Comparison of ENCODE assay signal across 30 mouse cellular contexts in the genomic region with DNA sequence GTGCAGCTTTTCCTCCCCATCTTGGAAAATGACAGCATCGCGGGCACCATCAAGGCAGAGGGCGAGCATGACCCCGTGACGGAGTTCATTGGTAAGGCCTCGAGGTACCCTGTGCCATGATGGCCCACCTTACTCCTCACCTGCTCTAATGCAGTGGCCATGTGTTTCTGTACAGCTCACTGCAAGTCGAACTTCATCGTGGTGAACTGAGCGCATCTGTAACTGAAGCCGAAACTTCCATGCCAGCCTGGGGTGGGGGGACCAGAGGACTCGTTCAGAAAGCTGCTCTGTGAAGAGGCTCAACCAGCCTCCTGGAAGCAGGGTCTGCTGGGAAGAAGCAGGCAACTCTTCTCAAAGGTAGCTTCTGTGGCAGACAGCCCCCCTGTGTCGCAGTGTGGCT. TPM values are rescaled to one million over a fixed set of nuclear protein-coding genes. Genes with fewer than 3 reads are reported as not detected.
DNase-seq lines count a peak whose midpoint lies in the region; ATAC-seq and TF ChIP-seq lines count a peak whose summit lies in the region.
"Had no signal": no experiment of that assay in that cellular context is flagged by ENCODE, and none has a peak within 500 bp of the region (broad histone marks: within the 10 kb centered on the region; RNA-seq: fewer than 3 reads in every experiment).

No protein-coding gene starts in this region.

- H3K27me3 ChIP-seq in forebrain, embryonic 11.5 days (ENCODE audit: control insufficient read depth, insufficient read depth, low read length), result no peaks in the 10 kb centered on the region
- H3K27me3 ChIP-seq in forebrain, embryonic 12.5 days, result no peaks in the 10 kb centered on the region
- H3K27me3 ChIP-seq in intestine, postnatal 0 days (replicated peaks; ENCODE audit: control insufficient read depth, insufficient read depth, low read length), result no peaks in the 10 kb centered on the region
- H3K27me3 ChIP-seq in intestine, embryonic 15.5 days (replicated peaks), result no peaks in the 10 kb centered on the region
- H3K27me3 ChIP-seq in midbrain, embryonic 14.5 days (ENCODE audit: control insufficient read depth, insufficient read depth, low read length), result no peaks in the 10 kb centered on the region
- H3K27me3 ChIP-seq in midbrain, embryonic 13.5 days, result no peaks in the 10 kb centered on the region
- H3K27me3 ChIP-seq: embryonic facial prominence, embryonic 13.5 days; heart, embryonic 13.5 days; hindbrain, embryonic 13.5 days had no signal

- H3K4me3 ChIP-seq in forebrain, embryonic 11.5 days (ENCODE audit: low read depth, low read length), result no peak overlapping the region
- no peak overlapping the region for H3K4me3 ChIP-seq in forebrain, embryonic 12.5 days (replicated peaks)
- H3K4me3 ChIP-seq in intestine, postnatal 0 days (ENCODE audit: low read depth, low read length), result no peak overlapping the region
- no peak overlapping the region for H3K4me3 ChIP-seq in intestine, embryonic 15.5 days (replicated peaks)
- H3K4me3 ChIP-seq in midbrain, embryonic 14.5 days (replicated peaks; ENCODE audit: low read depth, low read length), result no peak overlapping the region
- no peak overlapping the region for H3K4me3 ChIP-seq in midbrain, embryonic 13.5 days (replicated peaks)
- H3K4me3 ChIP-seq: embryonic facial prominence, embryonic 10.5 days; embryonic facial prominence, embryonic 13.5 days; erythroblast, embryonic 14.5 days; gastrocnemius, adult 2 months; heart, embryonic 13.5 days; hindbrain, embryonic 10.5 days; hindbrain, embryonic 13.5 days had no signal

- no peak overlapping the region for H3K9ac ChIP-seq in forebrain, embryonic 11.5 days (ENCODE audit: low read length)
- no peak overlapping the region for H3K9ac ChIP-seq in forebrain, embryonic 12.5 days
- no peak overlapping the region for H3K9ac ChIP-seq in intestine, postnatal 0 days (ENCODE audit: low read depth, low read length)
- no peak overlapping the region for H3K9ac ChIP-seq in intestine, embryonic 15.5 days
- H3K9ac ChIP-seq in midbrain, embryonic 14.5 days (replicated peaks; ENCODE audit: low read length), result no peak overlapping the region
- no peak overlapping the region for H3K9ac ChIP-seq in midbrain, embryonic 13.5 days (replicated peaks)
- H3K9ac ChIP-seq: embryonic facial prominence, embryonic 13.5 days; forebrain, postnatal 0 days; heart, embryonic 13.5 days; hindbrain, embryonic 13.5 days had no signal

- no peaks in the 10 kb centered on the region for H3K4me1 ChIP-seq in forebrain, embryonic 11.5 days (replicated peaks; ENCODE audit: control insufficient read depth, insufficient read depth, low read length)
- peaks cover 7% of the 10 kb centered on the region; the same call in 1 of the 2 replicates for H3K4me1 ChIP-seq in forebrain, embryonic 12.5 days
- no peaks in the 10 kb centered on the region for H3K4me1 ChIP-seq in intestine, postnatal 0 days (replicated peaks; ENCODE audit: control insufficient read depth, insufficient read depth, low read length)
- no peaks in the 10 kb centered on the region for H3K4me1 ChIP-seq in intestine, embryonic 15.5 days (replicated peaks)
- H3K4me1 ChIP-seq in midbrain, embryonic 14.5 days (ENCODE audit: control insufficient read depth, insufficient read depth, low read length), result 0 out of 2 replicates have a peak, but pooled peaks cover 4% of the 10 kb centered on the region
- peaks cover 3% of the 10 kb centered on the region; the same call in 1 of the 2 replicates for H3K4me1 ChIP-seq in midbrain, embryonic 13.5 days (replicated peaks)
- H3K4me1 ChIP-seq: embryonic facial prominence, embryonic 13.5 days; heart, embryonic 13.5 days had no signal

- no peak for ATAC-seq in forebrain, embryonic 11.5 days (replicated peaks; ENCODE audit: low FRiP score)
- ATAC-seq in forebrain, embryonic 12.5 days (ENCODE audit: low FRiP score), result no peak
- ATAC-seq in intestine, postnatal 0 days, result peak; percentile 31; the same call in 1 of the 2 replicates
- no peak for ATAC-seq in intestine, embryonic 15.5 days
- ATAC-seq in midbrain, embryonic 14.5 days (ENCODE audit: low FRiP score, low TSS enrichment), result 0 out of 2 replicates have a peak, but pooled peaks have one; percentile 7
- no peak for ATAC-seq in midbrain, embryonic 13.5 days
- ATAC-seq: activated CD4-positive, CD25-positive, alpha-beta regulatory T cell, adult 4 months; forebrain, embryonic 14.5 days; forebrain, postnatal 0 days; hindbrain, embryonic 16.5 days had no signal

- peaks cover 8% of the 10 kb centered on the region; the same call in 1 of the 2 replicates for H3K36me3 ChIP-seq in forebrain, embryonic 11.5 days (ENCODE audit: control insufficient read depth, insufficient read depth, low read length)
- H3K36me3 ChIP-seq in forebrain, embryonic 12.5 days (replicated peaks), result peaks cover 72% of the 10 kb centered on the region
- peaks cover 91% of the 10 kb centered on the region for H3K36me3 ChIP-seq in intestine, postnatal 0 days (ENCODE audit: control insufficient read depth, insufficient read depth)
- H3K36me3 ChIP-seq in intestine, embryonic 15.5 days, result peaks cover 55% of the 10 kb centered on the region
- peaks cover 71% of the 10 kb centered on the region for H3K36me3 ChIP-seq in midbrain, embryonic 14.5 days (ENCODE audit: control insufficient read depth, insufficient read depth, low read length)
- peaks cover 70% of the 10 kb centered on the region for H3K36me3 ChIP-seq in midbrain, embryonic 13.5 days

- H3K9me3 ChIP-seq in forebrain, embryonic 11.5 days (ENCODE audit: control insufficient read depth, low read length), result no peaks in the 10 kb centered on the region
- H3K9me3 ChIP-seq in forebrain, embryonic 12.5 days, result no peaks in the 10 kb centered on the region
- no peaks in the 10 kb centered on the region for H3K9me3 ChIP-seq in intestine, postnatal 0 days (ENCODE audit: control insufficient read depth)
- H3K9me3 ChIP-seq in intestine, embryonic 15.5 days, result no peaks in the 10 kb centered on the region
- no peaks in the 10 kb centered on the region for H3K9me3 ChIP-seq in midbrain, embryonic 14.5 days (ENCODE audit: control insufficient read depth, low read length)
- H3K9me3 ChIP-seq in midbrain, embryonic 13.5 days, result no peaks in the 10 kb centered on the region
- H3K9me3 ChIP-seq: embryonic facial prominence, embryonic 10.5 days; embryonic facial prominence, embryonic 13.5 days; heart, embryonic 13.5 days; hindbrain, embryonic 10.5 days; hindbrain, embryonic 13.5 days had no signal

- H3K4me2 ChIP-seq in forebrain, embryonic 11.5 days (ENCODE audit: low read depth, low read length, severe bottlenecking), result no peak overlapping the region
- no peak overlapping the region for H3K4me2 ChIP-seq in forebrain, embryonic 12.5 days
- H3K4me2 ChIP-seq in intestine, postnatal 0 days (replicated peaks; ENCODE audit: low read depth), result no peak overlapping the region
- no peak overlapping the region for H3K4me2 ChIP-seq in intestine, embryonic 15.5 days (replicated peaks)
- H3K4me2 ChIP-seq in midbrain, embryonic 14.5 days (ENCODE audit: low read length), result no peak overlapping the region
- no peak overlapping the region for H3K4me2 ChIP-seq in midbrain, embryonic 13.5 days (replicated peaks)
- H3K4me2 ChIP-seq: embryonic facial prominence, embryonic 13.5 days; heart, embryonic 13.5 days; hindbrain, embryonic 13.5 days had no signal

- no peak for TF ChIP-seq CTCF in intestine, postnatal 0 days (IDR thresholded peaks at IDR 0.05; ENCODE audit: low read depth)

- no peak overlapping the region for H3K27ac ChIP-seq in forebrain, embryonic 11.5 days (ENCODE audit: low read depth, low read length)
- no peak overlapping the region for H3K27ac ChIP-seq in forebrain, embryonic 12.5 days
- no peak overlapping the region for H3K27ac ChIP-seq in intestine, postnatal 0 days (ENCODE audit: low read depth, low read length)
- no peak overlapping the region for H3K27ac ChIP-seq in intestine, embryonic 15.5 days
- H3K27ac ChIP-seq in midbrain, embryonic 14.5 days (replicated peaks; ENCODE audit: low read depth, low read length), result no peak overlapping the region
- H3K27ac ChIP-seq in midbrain, embryonic 13.5 days, result no peak overlapping the region
- H3K27ac ChIP-seq: embryonic facial prominence, embryonic 10.5 days; embryonic facial prominence, embryonic 13.5 days; gastrocnemius, adult 2 months; heart, embryonic 13.5 days; hindbrain, embryonic 10.5 days; hindbrain, embryonic 13.5 days had no signal

- DNase-seq in forebrain, embryonic 11.5 days (ENCODE audit: low spot score), result peak; percentile 49
- peak; percentile 3 to 14 for DNase-seq in lung, postnatal 4 days
- DNase-seq in lung, adult 18-20 months, result no peak
- DNase-seq in midbrain, embryonic 14.5 days, result no peak
- DNase-seq: adrenal gland, adult 8-10 months; adrenal gland, postnatal 25 days; cerebellum, adult 11-12 months; cerebellum, adult 8-10 months; cerebellum, postnatal 10 days; cerebellum, postnatal 36 days; embryo, embryonic 11 days; forebrain, postnatal 0 days; gastrocnemius, adult 2 months; gastrocnemius, postnatal 14 days; heart, adult 18-20 months had no signal

- 92% methylated on average over 12 of the region's 12 CpGs for WGBS in forebrain, embryonic 11.5 days
- 95% methylated on average over 12 of the region's 12 CpGs for WGBS in forebrain, embryonic 12.5 days
- 90% methylated on average over 12 of the region's 12 CpGs for WGBS in intestine, postnatal 0 days
- WGBS in intestine, embryonic 15.5 days, result 93% methylated on average over 12 of the region's 12 CpGs
- WGBS in midbrain, embryonic 14.5 days, result 93% methylated on average over 12 of the region's 12 CpGs
- 96% methylated on average over 12 of the region's 12 CpGs for WGBS in midbrain, embryonic 13.5 days

RNA-seq across cellular contexts. Expression of a gene that starts 11.3 kb away (rescaled TPM):
- 178 and 192 TPM in 2 replicates for polyA plus RNA-seq in forebrain, embryonic 11.5 days (2014; fragmentation: Nextera tagmentation; extraction: Ambion mirVana)
- polyA plus RNA-seq in forebrain, embryonic 12.5 days (2016; fragmentation: Nextera tagmentation; extraction: Ambion mirVana), result 153 and 167 TPM in 2 replicates
- 31.0 and 32.1 TPM in 2 replicates for polyA plus RNA-seq in intestine, postnatal 0 days (2015; fragmentation: Nextera tagmentation; extraction: Ambion mirVana)
- 83.3 and 83.6 TPM in 2 replicates for polyA plus RNA-seq in intestine, embryonic 15.5 days (2015; fragmentation: Nextera tagmentation; extraction: Ambion mirVana)
- 107 and 121 TPM in 2 replicates for polyA plus RNA-seq in midbrain, embryonic 14.5 days (2014; fragmentation: Nextera tagmentation; extraction: Ambion mirVana)
- polyA plus RNA-seq in midbrain, embryonic 13.5 days (2015; fragmentation: Nextera tagmentation; extraction: Ambion mirVana), result 123 and 136 TPM in 2 replicates

RNA-seq across cellular contexts. Expression of a gene that starts 12.0 kb away (rescaled TPM):
- 78.7 and 92.9 TPM in 2 replicates for polyA plus RNA-seq in forebrain, embryonic 11.5 days (2014; fragmentation: Nextera tagmentation; extraction: Ambion mirVana)
- 63.5 and 66.0 TPM in 2 replicates for polyA plus RNA-seq in forebrain, embryonic 12.5 days (2016; fragmentation: Nextera tagmentation; extraction: Ambion mirVana)
- 829 and 892 TPM in 2 replicates for polyA plus RNA-seq in intestine, postnatal 0 days (2015; fragmentation: Nextera tagmentation; extraction: Ambion mirVana)
- 247 and 298 TPM in 2 replicates for polyA plus RNA-seq in intestine, embryonic 15.5 days (2015; fragmentation: Nextera tagmentation; extraction: Ambion mirVana)
- 46.9 and 73.8 TPM in 2 replicates for polyA plus RNA-seq in midbrain, embryonic 14.5 days (2014; fragmentation: Nextera tagmentation; extraction: Ambion mirVana)
- 66.1 and 74.5 TPM in 2 replicates for polyA plus RNA-seq in midbrain, embryonic 13.5 days (2015; fragmentation: Nextera tagmentation; extraction: Ambion mirVana)

RNA-seq across cellular contexts. Expression of a gene that starts 23.6 kb away (rescaled TPM):
- 4.9 and 6.3 TPM in 2 replicates for polyA plus RNA-seq in forebrain, embryonic 11.5 days (2014; fragmentation: Nextera tagmentation; extraction: Ambion mirVana)
- 2.2 and 3.0 TPM in 2 replicates for polyA plus RNA-seq in forebrain, embryonic 12.5 days (2016; fragmentation: Nextera tagmentation; extraction: Ambion mirVana)
- polyA plus RNA-seq in intestine, postnatal 0 days (2015; fragmentation: Nextera tagmentation; extraction: Ambion mirVana), result not detected in 2 replicates
- polyA plus RNA-seq in intestine, embryonic 15.5 days (2015; fragmentation: Nextera tagmentation; extraction: Ambion mirVana), result 1.1 and 1.4 TPM in 2 replicates
- polyA plus RNA-seq in midbrain, embryonic 14.5 days (2014; fragmentation: Nextera tagmentation; extraction: Ambion mirVana), result 0.45 and 0.46 TPM in 2 replicates
- 0.98 and 1.5 TPM in 2 replicates for polyA plus RNA-seq in midbrain, embryonic 13.5 days (2015; fragmentation: Nextera tagmentation; extraction: Ambion mirVana)
- polyA plus RNA-seq: cortical plate, adult 2 months; frontal cortex, adult 2 months had no signal

RNA-seq across cellular contexts. Expression of a gene that starts 37.0 kb away (rescaled TPM):
- polyA plus RNA-seq in forebrain, embryonic 11.5 days (2014; fragmentation: Nextera tagmentation; extraction: Ambion mirVana), result 600 and 613 TPM in 2 replicates
- polyA plus RNA-seq in forebrain, embryonic 12.5 days (2016; fragmentation: Nextera tagmentation; extraction: Ambion mirVana), result 735 and 766 TPM in 2 replicates
- polyA plus RNA-seq in intestine, postnatal 0 days (2015; fragmentation: Nextera tagmentation; extraction: Ambion mirVana), result 1,035 and 1,046 TPM in 2 replicates
- 746 and 850 TPM in 2 replicates for polyA plus RNA-seq in intestine, embryonic 15.5 days (2015; fragmentation: Nextera tagmentation; extraction: Ambion mirVana)
- 771 and 1,008 TPM in 2 replicates for polyA plus RNA-seq in midbrain, embryonic 14.5 days (2014; fragmentation: Nextera tagmentation; extraction: Ambion mirVana)
- 768 and 784 TPM in 2 replicates for polyA plus RNA-seq in midbrain, embryonic 13.5 days (2015; fragmentation: Nextera tagmentation; extraction: Ambion mirVana)

RNA-seq across cellular contexts. Expression of a gene that starts 46.0 kb away (rescaled TPM):
- polyA plus RNA-seq in forebrain, embryonic 11.5 days (2014; fragmentation: Nextera tagmentation; extraction: Ambion mirVana), result 127 and 132 TPM in 2 replicates
- 114 TPM in 2 replicates for polyA plus RNA-seq in forebrain, embryonic 12.5 days (2016; fragmentation: Nextera tagmentation; extraction: Ambion mirVana)
- 108 and 109 TPM in 2 replicates for polyA plus RNA-seq in intestine, postnatal 0 days (2015; fragmentation: Nextera tagmentation; extraction: Ambion mirVana)
- 125 and 127 TPM in 2 replicates for polyA plus RNA-seq in intestine, embryonic 15.5 days (2015; fragmentation: Nextera tagmentation; extraction: Ambion mirVana)
- 98.4 and 110 TPM in 2 replicates for polyA plus RNA-seq in midbrain, embryonic 14.5 days (2014; fragmentation: Nextera tagmentation; extraction: Ambion mirVana)
- 108 and 115 TPM in 2 replicates for polyA plus RNA-seq in midbrain, embryonic 13.5 days (2015; fragmentation: Nextera tagmentation; extraction: Ambion mirVana)

Comparison
In these comparisons a context has a peak if more than half of its experiments do, and no peak if none do; other contexts are left out.
1. ATAC-seq: peak in intestine, postnatal 0 days (single experiment) and midbrain, embryonic 14.5 days (single experiment); none in forebrain, embryonic 11.5 days (single experiment), forebrain, embryonic 12.5 days (single experiment), intestine, embryonic 15.5 days (single experiment) and midbrain, embryonic 13.5 days (single experiment).
2. DNase-seq: peak in forebrain, embryonic 11.5 days (single experiment) and lung, postnatal 4 days (2 of 2); none in lung, adult 18-20 months (0 of 2) and midbrain, embryonic 14.5 days (single experiment).